Mouse (Mus musculus) cerebellum, postnatal 25 days (tissue): ENCODE measurements at regions not wholly inside any gene's neighbourhood (a gene's known extent, or its start where the extent isn't known, plus 50 kb on each side); places are given as distances from the start of the nearest gene placed in this dataset.

Source experiments
- DNase-seq, 2 experiments: peaks; one replicate each; pipeline ENCODE4 v3.0.0; 2021; ENCODE audit warnings: mixed read lengths in 2 of 2

- DNase-seq: peak; percentile 71 to 77
These were observed 155.8 kb upstream of the Gm12830 start for GRCm38 (mm10) chr4:114665684-114666083.

GRCm38 (mm10) chr4:114666238-114666978 lies 155.1 kb upstream of the Gm12830 start:
- no peak for DNase-seq

DNA sequence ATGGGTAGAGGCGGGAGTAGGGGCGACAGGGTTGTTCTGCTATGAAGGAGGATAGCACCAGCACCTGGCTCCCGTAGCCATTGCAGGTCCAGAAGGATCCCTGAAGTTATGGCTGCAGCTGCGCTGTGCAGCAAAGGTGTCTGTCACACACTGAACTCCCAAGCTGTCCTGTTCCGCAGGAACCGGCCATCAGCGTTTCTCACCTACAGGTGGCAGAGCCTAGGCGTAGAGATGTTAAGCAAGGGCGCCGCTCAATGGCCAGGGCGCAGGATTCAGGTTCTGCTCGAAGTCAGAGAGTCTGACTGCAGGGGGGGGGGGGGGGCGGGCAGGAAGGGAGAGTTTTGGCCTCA lies 154.6 kb upstream of the Gm12830 start:
- DNase-seq: no peak

DNA sequence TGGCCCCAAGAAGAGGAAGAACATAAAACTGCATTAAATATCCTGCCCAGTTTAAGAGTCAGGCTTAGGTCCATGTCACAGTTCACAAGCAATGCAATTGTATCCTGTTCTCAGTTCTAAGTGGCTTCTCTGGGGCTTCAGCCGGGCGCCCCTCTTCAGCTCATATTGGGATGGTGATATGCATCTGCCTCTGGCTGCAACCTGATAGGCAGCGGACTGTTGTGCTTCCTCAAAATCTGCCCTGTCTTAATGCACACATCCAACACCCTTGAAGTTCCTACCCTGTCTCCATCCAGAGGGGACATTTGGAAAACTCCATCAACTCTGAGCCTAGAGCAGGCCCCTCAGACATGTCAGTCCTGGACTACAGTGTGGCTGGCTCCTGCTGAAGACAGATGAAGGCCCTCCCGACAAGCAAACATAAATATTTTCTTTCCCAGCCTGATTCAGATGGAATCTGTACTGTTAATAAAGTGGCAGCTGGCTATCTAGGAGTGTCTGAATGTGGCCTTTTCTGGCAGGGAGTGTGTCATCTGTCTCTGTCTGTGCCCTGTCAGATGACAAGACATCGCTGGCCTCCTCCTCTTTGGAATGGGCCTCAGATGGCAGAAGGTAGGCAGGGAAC lies 149.3 kb upstream of the Gm12830 start:
- DNase-seq: no peak

DNA sequence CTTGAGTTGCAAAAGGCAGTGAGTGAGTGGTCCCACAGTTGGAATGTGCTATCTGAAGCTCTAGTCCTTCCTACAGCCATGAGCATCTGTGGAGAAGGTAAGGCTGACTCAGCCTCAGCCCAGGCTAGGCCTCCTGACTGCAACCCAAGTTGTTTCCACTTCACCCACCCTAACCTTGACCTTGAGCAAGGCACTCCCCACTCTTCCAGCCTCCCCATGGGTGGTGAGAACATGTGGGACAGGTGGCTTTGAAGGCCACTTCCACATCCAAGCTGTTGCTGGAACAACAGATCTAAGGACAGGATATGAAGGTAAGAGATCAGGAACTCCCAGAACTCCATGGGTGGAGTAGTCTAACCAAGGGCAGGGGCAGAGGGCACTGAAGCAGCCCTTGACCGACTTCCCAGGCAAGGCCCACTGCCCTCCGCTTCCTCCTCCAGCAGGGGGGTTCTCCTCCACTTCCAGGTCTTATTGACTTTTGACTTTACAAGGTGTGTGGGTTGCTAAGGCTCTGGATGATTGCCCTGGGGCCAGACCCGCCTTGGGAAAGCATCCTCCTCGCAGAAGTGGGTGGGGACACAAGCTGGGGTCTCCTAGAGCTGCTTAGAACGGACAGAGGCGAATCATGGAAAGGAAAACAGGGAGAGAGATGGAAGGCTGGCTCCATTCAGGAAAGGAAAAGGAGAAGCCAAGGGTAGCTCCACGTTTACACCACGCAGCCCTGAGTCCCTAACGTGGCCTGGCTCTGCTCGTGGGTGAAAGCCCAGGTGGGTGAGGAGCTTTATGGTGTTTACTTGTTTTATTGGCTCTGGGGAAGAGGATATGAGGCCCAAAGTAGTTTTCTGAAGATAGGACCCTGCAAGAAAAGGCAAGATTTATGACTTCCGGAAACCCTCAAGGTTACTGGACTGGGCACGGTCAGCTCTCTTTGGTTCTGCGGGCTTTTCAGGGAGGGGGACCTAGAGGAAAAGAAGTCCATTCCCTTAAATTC lies 144.3 kb upstream of the Gm12830 start:
- no peak for DNase-seq

DNA sequence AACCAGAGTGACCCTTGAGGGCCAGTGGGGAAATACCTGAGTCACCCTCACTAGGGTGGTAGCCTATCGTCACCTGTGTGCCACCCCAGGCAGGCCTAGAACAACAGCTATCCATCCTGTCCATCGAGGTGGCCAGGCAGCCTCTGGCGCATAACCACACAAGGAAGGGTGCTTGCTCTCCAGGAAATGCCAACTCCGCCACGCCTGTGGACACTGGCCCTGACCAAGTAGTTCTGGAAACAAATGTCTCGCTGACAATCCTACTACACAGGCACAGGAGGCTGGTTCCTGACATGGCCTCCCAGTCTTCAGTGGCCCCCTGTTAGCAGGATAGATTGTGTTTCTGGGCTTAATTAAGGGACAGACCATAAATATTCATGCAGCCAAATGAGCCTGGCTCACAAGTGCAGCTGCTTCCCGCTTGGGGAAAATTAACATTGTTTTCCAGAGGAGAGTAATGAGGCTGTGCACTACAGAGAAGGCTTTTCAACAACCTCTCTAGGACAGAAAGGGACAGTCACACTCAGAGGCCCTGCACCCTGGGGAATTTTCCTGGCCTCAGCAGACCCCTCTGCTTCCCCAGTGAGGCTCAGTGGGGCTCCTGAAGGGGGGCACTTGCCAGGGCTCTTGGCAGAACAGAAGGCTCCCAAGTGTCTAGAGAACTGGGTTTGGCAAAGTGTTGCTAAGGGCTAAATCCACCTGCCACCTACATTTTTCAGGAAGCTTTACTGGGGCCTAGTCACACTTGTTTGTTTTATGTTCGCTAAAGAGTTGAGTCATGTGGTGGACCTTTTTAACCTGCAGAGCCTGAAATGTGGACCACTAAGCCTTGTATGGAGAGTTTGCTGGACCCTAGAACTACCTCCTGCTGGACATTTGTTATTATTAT lies 143.2 kb upstream of the Gm12830 start:
- no peak for DNase-seq

- no peak for DNase-seq
These were observed 141.2 kb upstream of the Gm12830 start for GRCm38 (mm10) chr4:114680360-114680759.

DNA sequence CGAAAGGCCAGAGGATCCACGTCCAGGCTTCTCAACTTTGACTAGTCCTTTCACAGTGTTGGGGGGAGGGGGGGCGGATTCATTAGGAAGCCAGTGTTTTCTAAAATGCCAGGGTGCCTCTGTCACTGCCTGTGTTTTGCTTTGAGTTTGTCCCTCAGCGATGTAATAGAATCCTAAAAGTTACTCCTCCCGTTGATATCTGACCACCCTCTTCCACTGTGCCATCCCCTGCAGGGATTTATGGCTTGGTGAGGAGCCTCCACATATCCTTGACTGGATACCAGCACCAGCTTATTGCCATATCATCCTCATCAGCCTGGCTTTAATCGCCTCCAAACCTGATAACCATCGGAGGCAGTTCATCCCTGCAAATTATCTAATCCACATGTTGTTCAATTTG lies 138.6 kb upstream of the Gm12830 start:
- DNase-seq: no peak

GRCm38 (mm10) chr4:114683696-114684095 lies 137.8 kb upstream of the Gm12830 start:
- no peak for DNase-seq

DNA sequence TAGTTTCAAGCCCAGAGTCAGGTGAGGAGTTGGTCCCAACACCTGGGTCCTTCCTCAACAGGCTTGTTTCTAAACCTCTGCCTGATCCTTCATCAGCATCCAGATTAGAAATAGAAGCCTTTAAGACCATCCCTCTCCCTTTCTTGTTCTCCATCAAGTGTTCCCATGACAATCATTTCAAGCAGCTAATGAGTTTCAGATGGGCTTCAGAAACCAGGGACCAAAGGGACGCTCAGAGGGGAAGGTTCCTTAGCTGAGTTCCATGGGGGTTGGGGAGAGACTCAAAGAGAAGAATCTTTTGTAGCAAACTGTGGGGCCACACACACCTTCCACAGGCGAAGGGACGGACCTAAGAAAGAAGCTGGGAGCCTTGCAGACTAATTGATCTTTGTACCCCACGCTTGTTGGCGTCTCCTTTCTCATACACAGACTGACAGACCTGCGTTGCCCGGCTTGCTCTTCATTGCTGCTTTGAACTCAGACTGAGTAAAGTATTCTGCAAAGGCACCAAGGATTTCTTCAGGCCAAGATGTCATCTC lies 136.6 kb upstream of the Gm12830 start:
- DNase-seq: no peak

GRCm38 (mm10) chr4:114685454-114685853 lies 136.1 kb upstream of the Gm12830 start:
- no peak for DNase-seq

DNA sequence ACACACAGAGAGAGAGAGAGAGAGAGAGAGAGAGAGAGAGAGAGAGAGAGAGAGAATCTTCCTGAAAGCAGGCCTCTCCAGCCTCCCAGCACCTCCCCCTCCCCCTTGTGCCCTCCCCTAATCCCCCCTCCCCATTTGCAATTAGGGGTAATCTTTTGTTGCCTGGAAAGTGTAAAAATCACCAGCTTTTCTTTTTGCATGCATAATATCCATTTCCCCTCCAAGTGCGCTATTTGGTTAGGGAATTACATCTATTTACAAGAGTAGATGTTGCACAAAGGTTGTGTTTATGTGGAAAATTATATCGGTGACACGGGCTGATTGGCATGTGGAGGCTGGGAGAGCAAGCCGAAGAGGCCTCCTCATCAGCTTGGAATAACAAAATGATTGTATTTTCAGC lies 135.4 kb upstream of the Gm12830 start:
- DNase-seq: no peak

DNA sequence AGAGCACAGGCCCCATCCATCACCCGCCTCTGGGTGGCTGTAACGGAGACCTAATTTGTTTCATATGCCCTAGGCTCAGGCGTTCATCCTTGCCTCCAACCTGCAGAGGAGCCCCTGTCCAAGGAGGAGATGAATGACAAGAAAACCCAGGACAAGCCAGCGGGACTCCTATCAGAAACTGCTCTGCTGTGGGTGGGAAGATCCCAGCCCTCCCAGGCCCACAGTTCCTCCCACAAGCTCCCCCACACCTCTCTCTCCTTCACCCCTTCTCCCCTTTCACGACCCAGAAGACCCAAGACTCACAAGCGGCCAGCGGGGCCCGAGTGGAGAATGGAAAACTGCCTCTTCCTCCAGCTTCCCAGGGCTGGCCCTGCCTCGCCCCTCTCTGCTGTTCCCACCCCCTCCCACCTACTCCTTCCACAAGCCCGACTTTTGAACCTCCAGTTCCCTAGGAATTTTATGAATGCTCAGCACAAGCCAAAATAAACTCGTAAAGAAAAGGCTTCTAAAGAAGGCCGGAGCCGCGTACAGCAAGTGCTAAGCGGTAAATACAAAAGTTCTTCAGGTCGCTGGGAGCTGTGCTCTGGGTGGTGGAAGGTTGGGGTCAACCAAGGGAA lies 133.1 kb upstream of the Gm12830 start:
- no peak for DNase-seq

DNA sequence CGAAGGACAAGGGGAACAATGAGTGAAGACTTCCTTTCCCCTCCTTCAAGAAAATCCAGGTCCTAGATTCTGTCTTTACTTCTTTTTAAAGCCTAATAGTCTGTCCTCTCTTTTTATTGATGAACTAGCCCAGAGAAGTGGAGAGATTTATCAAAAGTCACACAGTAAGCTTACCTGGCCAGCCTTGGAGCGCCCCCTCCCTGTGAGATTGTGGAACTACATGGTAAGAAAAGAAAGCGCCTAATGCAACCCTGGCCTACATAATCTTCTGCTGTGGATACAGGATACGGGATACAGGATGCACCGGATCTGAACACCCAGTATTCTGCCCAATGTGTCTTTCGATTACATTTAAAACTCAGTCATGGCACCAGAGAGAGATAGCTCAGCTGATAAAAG lies 132.6 kb upstream of the Gm12830 start:
- DNase-seq: no peak

DNA sequence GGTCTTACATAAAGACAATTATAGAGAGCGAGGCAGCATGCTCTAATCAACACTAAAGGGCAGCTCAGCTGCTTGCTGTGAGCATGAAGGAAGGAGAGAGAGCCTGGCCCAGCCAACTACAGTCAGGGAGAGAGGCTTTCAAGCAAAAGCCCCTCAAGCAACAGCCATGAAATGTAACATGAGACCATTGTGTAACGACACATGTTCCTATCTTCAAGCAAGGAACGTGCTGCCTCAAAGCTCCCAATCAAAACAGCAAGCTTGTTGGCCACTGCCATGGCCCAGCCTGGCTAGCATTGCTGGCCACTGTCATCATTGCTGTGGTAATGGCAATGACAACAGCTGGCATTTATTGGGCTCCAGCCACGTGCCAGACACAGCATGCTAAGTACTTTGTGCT lies 115.9 kb upstream of the Gm12830 start:
- DNase-seq: no peak

GRCm38 (mm10) chr4:114710182-114710909 lies 111.2 kb upstream of the Gm12830 start:
- no peak for DNase-seq

GRCm38 (mm10) chr4:114711082-114711481 lies 110.4 kb upstream of the Gm12830 start:
- no peak for DNase-seq

- no peak for DNase-seq
These were observed 109.4 kb upstream of the Gm12830 start for GRCm38 (mm10) chr4:114712005-114712665.

- DNase-seq: no peak
These were observed 108.5 kb upstream of the Gm12830 start for GRCm38 (mm10) chr4:114712921-114713527.

- DNase-seq: no peak
These were observed 104.8 kb upstream of the Gm12830 start for GRCm38 (mm10) chr4:114716703-114717102.
